Mouse (Mus musculus) spleen, postnatal 4 days (tissue): ENCODE data around the gene Rasa4.
"Not testable (repeated sequence)": the region's sequence is repeated elsewhere in the genome, so short reads cannot be mapped to it uniquely, and the experiment has no call there.

Experiments
- DNase-seq, 2 experiments: peaks; one replicate each; pipeline ENCODE4 v3.0.0; 2022; ENCODE audit warnings: low spot score in 2 of 2

Rasa4 gene

GRCm38 (mm10) chr5:136109042-136109441, 25.3 kb downstream of the Rasa4 start:
- no peak for DNase-seq

GRCm38 (mm10) chr5:136113546-136113945, 29.8 kb downstream of the Rasa4 start:
- not testable (repeated sequence) for DNase-seq

- DNase-seq = peak; percentile 97 to 99
These were observed 32.4 kb downstream of the Rasa4 start, which contains the start of gene Polr2j for GRCm38 (mm10) chr5:136115891-136116783. Polr2j (plus strand) TSS chr5:136116631.

GRCm38 (mm10) chr5:136116784-136117112, 33.0 kb downstream of the Rasa4 start:
- DNase-seq = no peak

- DNase-seq = no peak
These were observed 38.4 kb downstream of the Rasa4 start for GRCm38 (mm10) chr5:136122165-136122564.

GRCm38 (mm10) chr5:136135571-136136291, 52.0 kb downstream of the Rasa4 start, which contains the start of the genes Lrwd1 and Alkbh4:
Lrwd1 (minus strand) TSS chr5:136136074.
Alkbh4 (plus strand) TSS chr5:136136146.
- peak; percentile 97 to 98 for DNase-seq

GRCm38 (mm10) chr5:136136292-136136990, 52.7 kb downstream of the Rasa4 start:
- DNase-seq = no peak

GRCm38 (mm10) chr5:136137658-136138274, 54.0 kb downstream of the Rasa4 start:
- peak; percentile 70 to 87 for DNase-seq

- peak in 1 of 2 experiments; percentile 69 for DNase-seq
These were observed 55.7 kb downstream of the Rasa4 start for GRCm38 (mm10) chr5:136139393-136139792.

- no peak for DNase-seq
These were observed 56.4 kb downstream of the Rasa4 start for GRCm38 (mm10) chr5:136140057-136140482.

- DNase-seq = no peak
These were observed 59.0 kb downstream of the Rasa4 start for GRCm38 (mm10) chr5:136142746-136143145.

GRCm38 (mm10) chr5:136143161-136143755, 59.5 kb downstream of the Rasa4 start:
- DNase-seq = no peak

GRCm38 (mm10) chr5:136144606-136145430, 61.1 kb downstream of the Rasa4 start:
- no peak for DNase-seq

GRCm38 (mm10) chr5:136146936-136147335, 63.2 kb downstream of the Rasa4 start:
- DNase-seq = no peak

GRCm38 (mm10) chr5:136147704-136148103, 64.0 kb downstream of the Rasa4 start:
- DNase-seq = no peak

GRCm38 (mm10) chr5:136149134-136149576, 65.4 kb downstream of the Rasa4 start:
- DNase-seq = peak in 1 of 2 experiments; percentile 44

GRCm38 (mm10) chr5:136152365-136152764, 68.6 kb downstream of the Rasa4 start:
- no peak for DNase-seq

- DNase-seq = no peak
These were observed 71.7 kb downstream of the Rasa4 start for GRCm38 (mm10) chr5:136155399-136155798.

- not testable (repeated sequence) for DNase-seq
These were observed 76.4 kb downstream of the Rasa4 start for GRCm38 (mm10) chr5:136160084-136160483.
